Mouse (Mus musculus) C2C12 (cell line): ENCODE measurements at regions not wholly inside any gene's neighbourhood (a gene's known extent, or its start where the extent isn't known, plus 50 kb on each side); places are given as distances from the start of the nearest gene placed in this dataset.

Experiments used
- CTCF ChIP-seq: IDR thresholded peaks from one replicate; pipeline ENCODE4 v1.5.1; 2011; ENCODE audit not compliant: control insufficient read depth, insufficient read depth, insufficient read length
- MAX ChIP-seq: IDR thresholded peaks from one replicate; pipeline ENCODE4 v1.6.1; 2011; ENCODE audit warnings: mild to moderate bottlenecking, control low read depth
- MYOD1 ChIP-seq: IDR thresholded peaks from one replicate; pipeline ENCODE4 v1.6.1; 2011; ENCODE audit warnings: low read depth; ENCODE audit not compliant: control insufficient read depth, insufficient read length
- MYOG ChIP-seq: IDR thresholded peaks from one replicate; pipeline ENCODE4 v1.6.1; 2011; ENCODE audit not compliant: control insufficient read depth, insufficient read length; ENCODE audit errors: extremely low read depth
- USF1 ChIP-seq: IDR thresholded peaks from one replicate; pipeline ENCODE4 v1.6.1; 2011; ENCODE audit warnings: low read depth, mild to moderate bottlenecking, control low read depth, moderate library complexity

GRCm38 (mm10) chr8:78028928-78029327, 184.2 kb upstream of the Ttc29 start:
- TF ChIP-seq CTCF (no peak), MAX (no peak), MYOD1 (no peak), USF1 (no peak), MYOG (no peak)
